Mouse (Mus musculus) left cerebral cortex, postnatal 25 days (tissue): ENCODE results near the gene Wfdc12. TPM values are rescaled to one million over a fixed set of nuclear protein-coding genes. Genes with fewer than 3 reads are reported as not detected.

Experiments
- DNase-seq, 2 experiments: peaks; one replicate each; pipeline ENCODE4 v3.0.0; 2022; ENCODE audit warnings: low spot score in 2 of 2, mixed read lengths in 1 of 2
- intact Hi-C: fragments of 180-260 bp; cut with DNase I; formaldehyde crosslinking; loops from one replicate; pipeline ENCODE4 v1.15.1; 2025
- total RNA-seq, 2 experiments: library from RNA; stranded (reverse); gene quantifications; 2 replicates each; pipeline ENCODE4 v1.2.3; 2021

Gene Wfdc12
- total RNA-seq, 2 experiments from 2014 or later = not detected

DNA sequence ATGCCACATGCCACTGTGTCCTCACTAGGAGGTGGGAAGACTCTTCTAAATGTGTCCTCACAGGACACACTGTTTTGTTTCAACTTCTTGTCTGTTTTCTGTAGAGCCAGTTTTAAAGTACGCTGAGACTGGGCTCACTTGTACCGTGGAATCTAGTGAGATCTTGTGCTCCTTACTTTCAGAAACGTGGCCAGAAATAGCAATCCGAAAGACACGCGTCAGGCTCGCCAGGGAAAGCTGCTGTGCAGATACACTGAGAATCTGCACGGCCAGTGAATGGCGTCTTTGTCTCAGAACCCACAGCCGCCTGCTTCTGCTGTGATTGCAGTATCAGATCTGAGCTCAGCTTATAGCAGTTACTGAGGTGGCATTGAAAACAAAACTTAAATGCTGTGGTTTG lies 48.4 kb downstream of the Wfdc12 start:
- DNase-seq = peak; percentile 60 to 81
- intact Hi-C loops = no loop called here

Other genes starting within 250 kb of the Wfdc12 start
- gene Ywhab, start 195.6 kb downstream of the Wfdc12 start, total RNA-seq = 100 to 1,000 TPM; 445 to 487 TPM
- under 1 TPM in 1 of 2 experiments, not detected in 1; 0.71 TPM for gene Pabpc1l, start 165.2 kb downstream of the Wfdc12 start, total RNA-seq
- 10 to 100 TPM; 37.4 to 45.4 TPM for gene Stk4, start 120.3 kb downstream of the Wfdc12 start, total RNA-seq
- gene Tomm34, start 119.4 kb downstream of the Wfdc12 start, total RNA-seq = 10 to 100 TPM; 62.5 to 65.0 TPM
- gene Kcns1, start 19.5 kb downstream of the Wfdc12 start, total RNA-seq = 10 to 100 TPM; 14.2 to 17.2 TPM
- not detected for gene Wfdc5, start 7.9 kb downstream of the Wfdc12 start, total RNA-seq
- not detected for gene Wfdc15a, start 9.5 kb upstream of the Wfdc12 start, total RNA-seq
- not detected for gene Wfdc15b, start 31.1 kb upstream of the Wfdc12 start, total RNA-seq
- not detected for gene Svs2, start 47.9 kb upstream of the Wfdc12 start, total RNA-seq
- not detected for gene Svs3b, start 66.0 kb upstream of the Wfdc12 start, total RNA-seq
- not detected for gene Svs4, start 87.9 kb upstream of the Wfdc12 start, total RNA-seq
- gene Svs3a, start 98.7 kb upstream of the Wfdc12 start, total RNA-seq = not detected
- not detected for gene Svs6, start 126.1 kb upstream of the Wfdc12 start, total RNA-seq
- not detected for gene Svs5, start 142.1 kb upstream of the Wfdc12 start, total RNA-seq
- not detected for gene Slpi, start 198.5 kb upstream of the Wfdc12 start, total RNA-seq
- under 1 TPM; 0.41 to 0.43 TPM for gene Rbpjl, start 212.5 kb upstream of the Wfdc12 start, total RNA-seq
- 10 to 100 TPM; 11.5 to 13.8 TPM for gene Matn4, start 214.6 kb upstream of the Wfdc12 start, total RNA-seq